Mouse (Mus musculus) kidney, embryonic 15.5 days (tissue): ENCODE results near the gene Slamf1. TPM values are rescaled to one million over a fixed set of nuclear protein-coding genes. Genes with fewer than 3 reads are reported as not detected.

Experiments used
- ATAC-seq: fragments of 200-750 bp; cut with Nextera tagmentation; replicated peaks from 2 replicates; pipeline ENCODE4 v1.8.0; 2017; ENCODE audit warnings: moderate TSS enrichment; ENCODE audit not compliant: low FRiP score
- H3K27ac ChIP-seq: fragments of 300-500 bp; sonication (generic); 2 replicates; pipeline ENCODE4 v1.5.1; 2015; ENCODE audit warnings: mild to moderate bottlenecking, inconsistent platforms
- H3K27me3 ChIP-seq: fragments of 300-500 bp; sonication (generic); 2 replicates; pipeline ENCODE4 v1.6.1; 2015; ENCODE audit warnings: inconsistent platforms
- H3K36me3 ChIP-seq: fragments of 300-500 bp; sonication (generic); 2 replicates; pipeline ENCODE4 v1.6.1; 2015; ENCODE audit warnings: inconsistent platforms
- H3K4me1 ChIP-seq: fragments of 300-500 bp; sonication (generic); 2 replicates; pipeline ENCODE4 v1.6.1; 2015; ENCODE audit warnings: inconsistent platforms
- H3K4me2 ChIP-seq: fragments of 300-500 bp; sonication (generic); 2 replicates; pipeline ENCODE4 v1.6.1; 2015; ENCODE audit warnings: moderate library complexity, mild to moderate bottlenecking, inconsistent platforms
- H3K4me3 ChIP-seq: fragments of 300-500 bp; sonication (generic); replicated peaks from 2 replicates; pipeline ENCODE4 v1.5.1; 2015; ENCODE audit warnings: mild to moderate bottlenecking, inconsistent platforms
- H3K9ac ChIP-seq: fragments of 300-500 bp; sonication (generic); 2 replicates; pipeline ENCODE4 v1.6.1; 2015; ENCODE audit warnings: mild to moderate bottlenecking, inconsistent platforms
- H3K9me3 ChIP-seq: fragments of 300-500 bp; sonication (generic); replicated peaks from 2 replicates; pipeline ENCODE4 v1.6.1; 2016; ENCODE audit warnings: inconsistent platforms
- WGBS: fragments of 180-500 bp; shearing (Covaris S2); methylation state at CpG from one replicate; pipeline ENCODE4 v1.1.7; 2015; ENCODE audit warnings: mixed read lengths; 5-methylcytosine and 5-hydroxymethylcytosine counted together
- polyA plus RNA-seq: library from polyadenylated mRNA; unstranded; fragments of >200 nt; fragmentation: Nextera tagmentation; extraction: Ambion mirVana; gene quantifications from 2 replicates; pipeline ENCODE4 v1.2.1, GENCODE M21; 2015

The Slamf1 gene
- polyA plus RNA-seq, result 0.10 and 0.18 TPM in 2 replicates

DNA sequence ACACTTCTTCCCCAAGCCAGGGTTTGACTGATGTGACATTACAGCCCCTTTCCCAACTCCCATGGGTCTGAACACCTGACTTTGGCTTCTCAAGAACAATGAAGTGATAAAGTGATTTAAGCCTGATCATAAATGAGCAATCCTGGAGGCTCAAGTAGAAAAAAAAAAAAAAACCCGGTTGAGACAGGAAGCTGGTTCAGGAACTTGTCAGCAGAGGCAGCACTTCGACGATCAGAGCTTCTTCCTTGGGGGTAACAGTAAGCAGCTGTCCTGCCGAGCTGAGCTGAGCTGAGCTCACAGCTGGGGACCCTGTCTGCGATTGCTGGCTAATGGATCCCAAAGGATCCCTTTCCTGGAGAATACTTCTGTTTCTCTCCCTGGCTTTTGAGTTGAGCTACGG is at the start of gene Slamf1:
Gene Slamf1, plus strand, starts transcription at position 230 of the 400 bp plus-strand sequence.
- Histone ChIP-seq H3K9me3 (no peaks in the 10 kb centered on the region), H3K27me3 (no peaks in the 10 kb centered on the region), H3K27ac (no peak within 1 kb of the TSS), H3K9ac (no peak within 1 kb of the TSS), H3K4me1 (no peaks in the 10 kb centered on the region), H3K36me3 (no peaks in the 10 kb centered on the region), H3K4me2 (no peak within 1 kb of the TSS), H3K4me3 (no peak within 1 kb of the TSS)
- no peak for ATAC-seq
- 17% methylated on average over 6 of the region's 6 CpGs for WGBS

DNA sequence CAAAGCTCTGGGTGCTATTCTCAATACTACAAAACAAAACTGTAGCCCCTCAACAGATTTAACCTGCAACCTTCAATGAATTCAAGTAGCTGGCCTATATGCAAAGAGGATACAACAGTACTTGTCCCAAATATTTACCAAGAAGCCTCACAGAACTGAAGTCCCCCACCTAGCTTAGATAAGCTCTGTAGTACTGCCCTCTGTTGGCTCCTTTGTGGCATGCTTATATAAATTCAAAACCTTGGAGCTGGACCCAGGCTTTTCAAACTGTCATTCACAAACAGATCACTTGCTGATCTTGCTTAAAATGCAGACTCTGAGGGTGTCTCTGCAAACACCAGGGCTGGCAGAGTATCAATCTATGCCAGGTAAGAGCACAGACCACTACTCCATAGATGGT is 35.7 kb upstream of the Slamf1 start:
- no peak overlapping the region for H3K4me3 ChIP-seq
- no peak overlapping the region for H3K27ac ChIP-seq
- no peaks in the 10 kb centered on the region for H3K36me3 ChIP-seq
- no peaks in the 10 kb centered on the region for H3K27me3 ChIP-seq
- H3K9ac ChIP-seq, result no peak overlapping the region
- ATAC-seq, result no peak
- H3K4me2 ChIP-seq, result no peak overlapping the region
- no peaks in the 10 kb centered on the region; the same call in 1 of the 2 replicates for H3K9me3 ChIP-seq
- H3K4me1 ChIP-seq, result no peaks in the 10 kb centered on the region

DNA sequence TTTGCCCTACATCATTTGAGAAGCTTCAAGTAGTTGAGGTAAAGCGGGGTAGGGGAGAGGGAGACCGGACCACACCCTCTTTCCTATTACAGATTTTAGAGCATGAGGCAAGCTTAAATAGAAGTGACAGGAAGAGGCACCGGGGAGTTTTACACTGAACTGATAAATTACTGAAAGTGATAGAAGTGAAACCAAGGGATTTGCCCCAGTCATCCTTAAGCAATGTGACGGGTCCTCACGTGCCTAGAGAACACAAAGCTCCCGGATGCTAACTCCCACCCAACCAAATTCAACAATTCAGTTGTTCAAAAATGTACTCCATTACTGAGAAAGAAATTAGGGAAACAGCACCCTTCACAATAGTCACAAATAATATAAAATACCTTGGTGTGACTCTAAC is 32.0 kb upstream of the Slamf1 start:
- no peak for ATAC-seq
- Histone ChIP-seq H3K4me1 (no peaks in the 10 kb centered on the region), H3K27me3 (no peaks in the 10 kb centered on the region), H3K27ac (no peak overlapping the region), H3K9me3 (no peaks in the 10 kb centered on the region), H3K9ac (no peak overlapping the region), H3K4me2 (no peak overlapping the region), H3K36me3 (no peaks in the 10 kb centered on the region), H3K4me3 (no peak overlapping the region)
- 82% methylated on average over 6 of the region's 6 CpGs for WGBS

DNA sequence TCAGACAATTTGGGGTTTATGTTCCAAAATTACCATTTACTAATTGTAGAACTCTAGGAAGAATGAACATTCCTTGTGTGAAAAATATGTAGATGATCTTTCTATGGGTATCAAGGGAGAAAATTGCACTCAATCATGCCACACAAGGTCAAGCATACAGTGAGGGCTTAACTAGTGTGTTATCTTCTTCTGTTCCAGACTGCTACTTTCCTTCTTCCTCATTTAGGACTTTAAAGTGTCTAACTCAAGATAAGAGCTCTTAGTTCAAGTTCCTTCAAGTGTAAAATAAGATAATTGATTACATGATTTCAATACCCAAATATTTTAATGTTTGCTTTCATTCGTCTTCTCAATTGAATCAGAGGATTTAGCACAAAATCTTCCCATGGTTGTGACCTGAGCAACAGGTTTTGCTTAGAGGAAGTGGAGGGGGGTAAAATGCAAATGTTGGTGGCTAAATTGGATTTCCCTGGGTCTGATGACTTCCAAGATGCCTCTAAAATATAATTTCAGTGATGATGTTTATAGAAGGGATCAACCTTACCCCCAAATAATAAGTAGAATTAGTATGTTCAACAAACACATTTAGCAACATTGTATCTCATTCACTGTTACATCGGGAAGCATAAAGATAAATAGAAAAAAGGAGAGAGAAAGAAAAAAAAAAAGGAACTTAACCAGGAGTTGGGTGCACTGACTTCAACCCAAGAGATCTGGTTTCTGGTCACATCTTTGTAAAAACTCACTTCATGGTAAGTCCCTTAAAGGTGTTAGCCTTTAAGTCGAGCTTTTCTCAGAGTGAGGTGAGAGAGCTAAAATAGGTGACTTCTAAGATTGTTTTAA is 18.6 kb upstream of the Slamf1 start:
- Histone ChIP-seq H3K4me1 (no peaks in the 10 kb centered on the region), H3K9ac (no peak overlapping the region), H3K4me2 (no peak overlapping the region), H3K27me3 (no peaks in the 10 kb centered on the region), H3K27ac (no peak overlapping the region), H3K36me3 (no peaks in the 10 kb centered on the region), H3K9me3 (no peaks in the 10 kb centered on the region), H3K4me3 (no peak overlapping the region)
- WGBS, result 86% methylated on average over 3 of the region's 3 CpGs
- no peak for ATAC-seq

DNA sequence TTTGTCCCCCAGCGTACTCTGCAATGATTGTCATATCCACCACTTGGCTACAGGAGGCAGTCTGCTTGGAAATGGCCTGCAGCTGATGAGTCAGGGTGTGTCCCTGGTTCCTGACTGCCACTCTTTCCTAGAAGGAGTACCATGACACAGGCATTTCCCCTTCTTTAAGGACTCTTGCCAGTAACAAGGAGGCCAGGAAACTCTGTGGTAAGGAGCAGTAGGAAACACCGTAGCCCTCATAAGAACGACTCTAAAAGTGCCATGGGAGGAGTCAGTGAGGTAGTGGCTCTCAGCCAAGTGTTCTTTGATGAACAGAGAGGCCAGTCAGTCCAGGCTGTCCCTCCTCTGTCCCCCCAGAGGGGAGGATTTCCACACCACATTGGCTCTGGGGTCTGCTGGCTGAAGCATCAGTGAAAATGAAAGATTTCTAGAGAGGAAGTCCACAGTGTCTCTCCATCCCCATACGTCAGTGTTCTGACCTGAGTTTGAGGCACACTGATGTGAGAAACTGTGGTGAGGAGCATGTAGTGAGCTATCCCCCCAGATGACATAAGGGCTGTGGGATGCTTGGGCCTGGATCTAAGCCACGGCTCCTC is 5.0 kb upstream of the Slamf1 start:
- H3K4me1 ChIP-seq, result no peaks in the 10 kb centered on the region
- no peak overlapping the region for H3K9ac ChIP-seq
- H3K36me3 ChIP-seq, result no peaks in the 10 kb centered on the region
- H3K27ac ChIP-seq, result no peak overlapping the region
- 50% methylated on average over 5 of the region's 5 CpGs for WGBS
- H3K4me2 ChIP-seq, result no peak overlapping the region
- ATAC-seq, result no peak
- H3K4me3 ChIP-seq, result no peak overlapping the region
- no peaks in the 10 kb centered on the region for H3K27me3 ChIP-seq
- no peaks in the 10 kb centered on the region for H3K9me3 ChIP-seq

DNA sequence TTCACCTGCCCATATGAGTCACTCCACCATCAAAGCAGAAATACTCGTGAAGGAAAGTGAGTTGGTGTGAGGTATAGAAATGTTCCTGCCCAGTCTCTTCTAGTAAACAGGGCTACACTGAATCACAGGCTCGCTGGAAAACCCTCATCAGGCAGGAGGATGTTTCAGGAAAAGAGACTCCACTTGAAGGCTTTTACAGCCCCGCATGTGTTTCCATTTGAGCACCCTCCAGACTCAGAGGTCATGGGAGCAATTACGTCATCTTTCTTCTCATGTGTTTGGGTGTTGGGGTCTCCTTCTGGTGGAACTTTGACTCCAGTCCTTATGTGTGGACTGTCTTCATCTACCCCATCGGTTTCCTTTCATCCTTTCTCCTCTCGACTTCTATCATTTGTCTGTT is 4.1 kb downstream of the Slamf1 start:
- no peak overlapping the region for H3K4me2 ChIP-seq
- no peak overlapping the region for H3K27ac ChIP-seq
- no peaks in the 10 kb centered on the region for H3K27me3 ChIP-seq
- H3K9me3 ChIP-seq, result no peaks in the 10 kb centered on the region
- H3K36me3 ChIP-seq, result no peaks in the 10 kb centered on the region
- no peak for ATAC-seq
- H3K4me3 ChIP-seq, result no peak overlapping the region
- H3K9ac ChIP-seq, result no peak overlapping the region
- H3K4me1 ChIP-seq, result no peaks in the 10 kb centered on the region
- WGBS, result 68% methylated on average over 6 of the region's 6 CpGs

DNA sequence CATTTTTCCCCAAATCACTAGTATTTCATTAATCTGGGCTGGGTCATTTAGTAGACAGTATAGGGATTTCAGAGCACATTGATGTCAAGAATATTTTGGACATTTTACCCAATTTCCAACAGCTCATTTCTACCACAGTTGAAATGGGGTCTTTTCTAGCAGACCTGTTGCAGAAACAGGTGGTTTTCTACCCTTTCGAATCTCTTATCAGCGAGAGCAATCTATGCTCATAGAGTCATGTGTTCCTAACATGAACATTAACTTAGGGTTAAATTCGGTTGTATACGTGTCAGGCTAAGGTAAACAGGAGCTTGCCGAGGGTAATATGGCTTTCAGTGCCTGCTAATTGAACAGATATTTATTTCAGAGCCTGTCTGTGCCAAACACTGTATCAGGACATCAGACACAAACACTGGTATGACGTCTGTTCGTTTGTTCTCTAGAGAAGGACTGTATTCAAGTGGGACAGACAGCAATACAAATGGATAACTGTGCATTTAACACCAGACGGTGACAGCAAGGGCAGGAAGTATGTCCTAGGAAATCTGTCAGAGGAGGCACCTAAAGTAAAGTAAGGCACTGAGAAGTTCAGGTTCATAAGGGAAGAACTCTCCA is 5.3 kb downstream of the Slamf1 start:
- Histone ChIP-seq H3K4me1 (no peaks in the 10 kb centered on the region), H3K4me3 (no peak overlapping the region), H3K36me3 (no peaks in the 10 kb centered on the region), H3K9ac (no peak overlapping the region), H3K4me2 (no peak overlapping the region), H3K9me3 (no peaks in the 10 kb centered on the region), H3K27ac (no peak overlapping the region), H3K27me3 (no peaks in the 10 kb centered on the region)
- WGBS, result 70% methylated on average over 8 of the region's 8 CpGs
- ATAC-seq, result no peak

DNA sequence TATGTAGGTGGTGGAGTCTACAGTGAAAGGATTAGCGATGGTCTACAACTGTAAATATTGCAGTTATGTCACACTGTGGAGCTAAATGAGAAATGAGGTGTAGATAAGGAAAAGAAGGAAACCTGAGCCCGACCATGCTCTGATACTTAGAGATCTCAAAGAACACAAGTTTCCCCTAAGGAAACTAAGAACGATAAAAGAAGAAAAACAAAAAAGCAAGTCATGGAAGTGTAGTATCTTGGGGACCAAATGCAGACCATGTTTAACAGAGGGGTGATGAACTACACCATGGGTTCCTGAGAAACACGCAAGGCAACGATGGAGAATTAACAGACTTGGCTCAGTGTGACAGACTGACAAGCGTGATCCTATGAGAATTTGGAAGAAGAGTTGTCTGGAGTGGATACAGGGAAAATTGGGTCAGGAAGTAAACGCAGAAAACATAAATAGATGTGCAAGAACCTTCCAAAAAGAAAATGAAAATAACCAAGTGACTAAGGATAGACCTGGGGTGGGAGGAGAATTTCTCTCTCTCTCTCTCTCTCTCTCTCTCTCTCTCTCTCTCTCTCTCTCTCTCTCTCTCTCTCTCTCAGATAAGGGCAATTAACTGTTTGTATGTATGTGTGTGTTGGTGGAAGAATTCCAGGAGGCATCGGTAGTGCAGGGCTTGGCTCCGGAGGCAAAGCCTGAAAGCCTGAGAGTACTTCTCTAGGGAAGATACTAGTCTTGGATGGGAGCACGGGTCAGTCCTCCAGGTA is 6.5 kb downstream of the Slamf1 start:
- Histone ChIP-seq H3K4me1 (no peaks in the 10 kb centered on the region), H3K4me2 (no peak overlapping the region), H3K36me3 (no peaks in the 10 kb centered on the region), H3K27ac (no peak overlapping the region), H3K9me3 (no peaks in the 10 kb centered on the region), H3K27me3 (no peaks in the 10 kb centered on the region), H3K4me3 (no peak overlapping the region), H3K9ac (no peak overlapping the region)
- 84% methylated on average over 10 of the region's 10 CpGs for WGBS
- no peak for ATAC-seq

DNA sequence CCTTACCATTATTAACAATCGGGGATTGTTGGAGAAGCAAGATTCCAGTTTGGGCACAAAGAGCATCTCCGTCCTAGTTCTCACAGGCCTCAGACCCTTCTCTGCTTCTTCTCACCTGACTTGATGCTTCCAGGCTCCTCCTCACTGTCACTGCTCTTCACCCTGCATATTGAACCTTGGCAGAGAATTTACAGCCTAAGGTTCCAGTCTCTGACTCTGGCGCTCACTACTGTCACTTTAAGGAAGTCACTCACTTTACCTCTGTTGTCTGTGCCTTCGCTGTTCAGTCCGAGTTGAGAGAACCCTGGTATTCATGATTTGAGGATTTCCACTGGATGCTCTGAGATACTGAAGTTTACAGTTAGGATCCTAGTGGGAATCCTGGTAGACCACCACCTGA is 7.3 kb downstream of the Slamf1 start:
- H3K27me3 ChIP-seq, result no peaks in the 10 kb centered on the region
- no peaks in the 10 kb centered on the region for H3K4me1 ChIP-seq
- ATAC-seq, result no peak
- no peak overlapping the region for H3K4me3 ChIP-seq
- WGBS, result 69% methylated on average over 5 of the region's 5 CpGs
- H3K36me3 ChIP-seq, result no peaks in the 10 kb centered on the region
- no peak overlapping the region for H3K27ac ChIP-seq
- H3K9ac ChIP-seq, result no peak overlapping the region
- no peak overlapping the region for H3K4me2 ChIP-seq
- no peaks in the 10 kb centered on the region for H3K9me3 ChIP-seq

DNA sequence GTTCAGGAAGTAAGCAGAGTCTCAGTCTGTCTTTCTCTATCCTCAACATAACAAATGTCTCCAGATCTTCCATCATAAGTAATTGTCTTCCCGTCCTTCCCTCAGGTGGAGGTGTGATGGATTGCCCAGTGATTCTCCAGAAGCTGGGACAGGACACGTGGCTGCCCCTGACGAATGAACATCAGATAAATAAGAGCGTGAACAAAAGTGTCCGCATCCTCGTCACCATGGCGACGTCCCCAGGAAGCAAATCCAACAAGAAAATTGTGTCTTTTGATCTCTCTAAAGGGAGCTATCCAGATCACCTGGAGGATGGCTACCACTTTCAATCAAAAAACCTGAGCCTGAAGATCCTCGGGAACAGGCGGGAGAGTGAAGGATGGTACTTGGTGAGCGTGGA is 7.8 kb downstream of the Slamf1 start:
- no peak overlapping the region for H3K27ac ChIP-seq
- H3K27me3 ChIP-seq, result no peaks in the 10 kb centered on the region
- H3K4me2 ChIP-seq, result no peak overlapping the region
- H3K9ac ChIP-seq, result no peak overlapping the region
- H3K9me3 ChIP-seq, result no peaks in the 10 kb centered on the region
- no peaks in the 10 kb centered on the region for H3K36me3 ChIP-seq
- WGBS, result 71% methylated on average over 11 of the region's 11 CpGs
- H3K4me3 ChIP-seq, result no peak overlapping the region
- no peaks in the 10 kb centered on the region for H3K4me1 ChIP-seq
- no peak for ATAC-seq

DNA sequence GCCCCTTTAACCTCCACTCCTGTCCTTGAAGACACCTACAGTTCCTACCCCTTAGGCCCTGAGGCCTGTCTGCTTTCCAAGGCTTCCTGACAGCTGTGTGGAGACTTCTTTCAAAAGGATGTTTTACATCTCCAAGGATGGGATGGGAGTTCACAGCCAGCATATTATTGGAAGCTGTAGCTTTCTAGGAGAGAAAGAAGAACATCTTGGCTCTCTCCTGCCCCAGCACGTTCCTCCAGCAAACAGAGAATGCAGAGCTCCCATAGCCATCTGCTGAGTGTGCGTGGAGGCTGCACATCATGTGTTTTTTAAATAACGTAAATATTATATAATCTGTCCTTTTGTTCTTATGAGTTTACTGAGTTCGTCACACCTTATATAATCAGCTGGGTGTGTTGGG is 8.9 kb downstream of the Slamf1 start:
- WGBS, result 87% methylated on average over 4 of the region's 4 CpGs
- Histone ChIP-seq H3K9ac (no peak overlapping the region), H3K27me3 (no peaks in the 10 kb centered on the region), H3K4me1 (no peaks in the 10 kb centered on the region), H3K27ac (no peak overlapping the region), H3K4me2 (no peak overlapping the region), H3K9me3 (no peaks in the 10 kb centered on the region), H3K36me3 (no peaks in the 10 kb centered on the region), H3K4me3 (no peak overlapping the region)
- no peak for ATAC-seq

DNA sequence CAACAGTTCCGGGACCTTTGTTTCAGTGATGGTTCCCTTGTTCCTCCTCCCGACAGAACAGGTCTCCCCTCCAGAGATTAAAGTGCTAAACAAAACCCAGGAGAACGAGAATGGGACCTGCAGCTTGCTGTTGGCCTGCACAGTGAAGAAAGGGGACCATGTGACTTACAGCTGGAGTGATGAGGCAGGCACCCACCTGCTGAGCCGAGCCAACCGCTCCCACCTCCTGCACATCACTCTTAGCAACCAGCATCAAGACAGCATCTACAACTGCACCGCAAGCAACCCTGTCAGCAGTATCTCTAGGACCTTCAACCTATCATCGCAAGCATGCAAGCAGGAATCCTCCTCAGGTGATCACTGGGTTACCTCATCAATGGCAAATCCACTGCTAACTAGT is 10.1 kb downstream of the Slamf1 start:
- no peaks in the 10 kb centered on the region for H3K36me3 ChIP-seq
- no peaks in the 10 kb centered on the region for H3K9me3 ChIP-seq
- H3K27ac ChIP-seq, result no peak overlapping the region
- no peak overlapping the region for H3K9ac ChIP-seq
- no peak overlapping the region for H3K4me2 ChIP-seq
- no peaks in the 10 kb centered on the region for H3K4me1 ChIP-seq
- no peak for ATAC-seq
- WGBS, result 81% methylated on average over 7 of the region's 7 CpGs
- H3K4me3 ChIP-seq, result no peak overlapping the region
- no peaks in the 10 kb centered on the region for H3K27me3 ChIP-seq
